Mouse (Mus musculus) gastrocnemius, postnatal 4 days (tissue): ENCODE measurements around the gene Kcnh5. TPM values are rescaled to one million over a fixed set of nuclear protein-coding genes. Genes with fewer than 3 reads are reported as not detected.
A peak's percentile ranks its signal among the peaks of the same experiment; 100 is the strongest.

Source experiments
- DNase-seq, 2 experiments: peaks; one replicate each; pipeline ENCODE4 v3.0.0; 2021 to 2022; ENCODE audit warnings: low spot score in 2 of 2, mixed read lengths in 2 of 2
- long read RNA-seq, 2 experiments: library from polyadenylated mRNA; stranded (forward); transcript quantifications; one replicate each; pipeline ENCODE4 v2.0.0; 2021
- total RNA-seq, 2 experiments: library from RNA; stranded (reverse); gene quantifications; 2 replicates each; pipeline ENCODE4 v1.2.3; 2021

Kcnh5 gene
- total RNA-seq = under 1 TPM; 0.17 to 0.29 TPM
- long read RNA-seq, experiment 1 = 0 reads
- long read RNA-seq, experiment 2 = 0 reads

GRCm38 (mm10) chr12:75176691-75177645, at the start of gene Kcnh5:
Gene Kcnh5, minus strand, starts transcription at chr12:75177332.
- peak; percentile 41 for DNase-seq

DNA sequence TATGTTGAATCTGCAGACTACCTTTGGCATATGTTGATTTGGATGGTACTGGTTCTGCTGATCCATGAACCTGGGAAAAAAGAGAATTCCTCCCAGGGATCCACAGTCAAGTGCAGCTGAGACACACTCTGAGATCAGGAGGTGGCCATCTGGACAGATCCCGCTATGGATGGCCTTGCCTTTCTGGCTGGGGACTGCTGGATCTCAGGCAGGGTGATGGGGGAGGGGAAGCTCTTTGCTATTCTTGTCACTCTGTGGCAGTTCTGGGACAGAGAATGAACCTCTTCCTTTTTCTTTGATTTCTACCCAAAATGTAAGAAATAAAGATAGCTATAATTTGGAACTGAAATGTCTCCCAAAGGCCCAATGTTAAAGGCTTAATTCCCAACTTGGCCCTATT, 46.8 kb upstream of the Kcnh5 start:
- no peak for DNase-seq

- DNase-seq = no peak
These were observed 12.3 kb upstream of the Kcnh5 start for GRCm38 (mm10) chr12:75189413-75189812.

DNA sequence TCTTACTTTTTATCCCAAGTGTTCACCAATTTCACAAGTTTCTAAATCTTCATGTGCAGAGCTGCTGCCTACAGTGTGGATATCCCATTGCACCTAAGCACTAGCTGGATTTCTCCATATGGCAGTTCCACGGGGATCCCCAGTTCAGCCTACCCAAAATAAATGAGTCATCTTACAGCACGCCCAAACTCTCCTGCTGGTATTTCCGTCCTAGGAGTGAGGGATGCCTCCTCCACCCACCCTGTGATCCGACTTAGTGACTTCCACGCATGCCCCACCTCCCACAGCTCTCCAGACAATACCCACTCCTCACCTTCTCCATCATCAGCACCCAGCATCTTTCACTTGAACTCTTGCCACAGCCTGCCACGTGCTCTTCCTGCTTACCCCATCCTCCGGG, 5.5 kb upstream of the Kcnh5 start:
- no peak for DNase-seq

DNA sequence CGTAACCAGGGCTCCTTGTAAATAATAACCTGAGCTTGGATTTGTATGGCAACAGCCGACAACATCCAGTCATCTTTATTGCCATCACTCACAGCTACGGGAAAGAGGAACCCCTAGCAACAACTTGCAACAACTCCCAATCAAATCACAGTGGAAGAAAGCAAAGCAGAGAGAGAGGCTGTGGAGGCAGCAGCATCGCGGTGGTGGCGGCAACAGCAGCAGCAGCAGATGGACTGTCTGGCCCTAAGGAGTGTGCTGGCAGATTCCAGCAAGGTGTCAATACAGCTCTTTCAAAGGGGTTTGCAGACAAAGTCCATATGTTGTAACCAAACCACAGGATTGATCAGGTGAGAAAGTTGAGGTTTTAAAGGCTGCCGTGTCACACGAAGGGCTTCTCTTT, 2.4 kb upstream of the Kcnh5 start:
- no peak for DNase-seq

GRCm38 (mm10) chr12:75177646-75178030, 506 bp upstream of the Kcnh5 start:
- no peak for DNase-seq

DNA sequence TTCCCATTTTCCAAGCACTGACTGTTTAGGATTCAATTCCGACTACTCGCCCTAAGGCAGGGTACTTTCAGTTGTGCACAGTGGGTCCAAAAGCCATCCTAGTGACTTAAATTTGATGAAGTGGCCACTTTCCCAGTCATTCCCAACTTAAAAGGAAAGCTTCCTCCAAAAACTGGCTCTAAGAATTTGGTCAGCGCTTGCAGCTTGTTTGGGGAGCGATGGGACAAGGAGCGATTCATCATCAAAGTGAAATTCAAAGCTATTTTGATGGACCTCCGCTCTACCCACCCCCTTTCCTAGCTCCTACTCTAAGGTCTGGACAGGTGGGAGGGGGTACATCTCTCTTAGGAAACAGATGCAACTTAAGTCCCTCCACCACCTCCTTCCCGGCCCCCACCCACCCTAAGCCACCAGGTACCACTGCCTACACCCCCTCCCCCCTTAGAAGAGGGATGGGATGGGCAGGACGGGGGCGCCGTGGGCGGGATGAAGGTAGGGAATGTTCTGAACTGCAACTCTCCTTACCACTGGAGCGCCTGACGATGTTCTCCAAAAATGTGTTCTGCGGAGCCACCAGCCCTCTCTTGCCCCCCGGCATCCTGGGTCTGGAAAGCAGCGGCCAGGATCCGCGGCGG, 1.1 kb downstream of the Kcnh5 start:
- no peak for DNase-seq

DNA sequence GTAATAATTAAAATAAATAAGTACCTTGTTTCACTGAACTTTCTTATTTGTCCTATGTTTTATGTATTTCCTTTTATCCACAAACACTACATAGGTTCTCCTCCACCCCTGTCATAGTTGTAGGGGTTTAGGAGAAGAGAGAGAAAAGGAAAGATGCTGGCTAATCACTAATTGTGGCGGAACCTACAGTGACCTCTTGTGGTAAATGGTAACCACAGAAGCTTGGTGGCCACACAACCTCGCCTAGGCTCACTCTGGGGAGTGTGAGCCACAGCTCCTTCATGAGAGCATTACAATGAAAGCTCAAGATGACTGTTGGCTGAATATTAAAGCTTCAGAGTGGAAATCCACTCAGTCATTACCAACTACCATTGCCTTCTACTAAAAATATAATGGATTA, 6.2 kb downstream of the Kcnh5 start:
- DNase-seq = no peak

DNA sequence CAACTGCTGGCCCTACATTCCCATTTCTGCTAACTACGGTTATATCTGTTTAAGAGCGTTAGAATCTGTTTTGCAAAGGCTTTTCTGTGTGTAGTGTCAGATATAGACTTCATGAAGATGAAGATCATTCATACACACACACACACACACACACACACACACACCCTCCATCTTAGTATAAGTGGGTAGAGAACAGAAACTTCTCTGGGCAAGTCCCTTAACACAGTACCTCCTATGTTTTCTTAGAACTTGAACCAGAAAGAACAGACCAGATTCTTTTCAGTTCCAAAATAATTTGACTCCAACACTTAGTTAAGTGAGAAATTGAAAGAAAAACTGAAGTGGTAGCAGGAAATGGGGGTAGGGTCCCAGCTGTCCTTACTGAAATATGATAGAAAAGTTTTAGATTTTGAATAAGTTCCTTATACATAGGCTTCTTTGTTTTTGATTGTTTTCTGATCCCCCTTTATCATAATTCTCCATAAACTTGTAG, 24.0 kb downstream of the Kcnh5 start:
- no peak for DNase-seq

DNA sequence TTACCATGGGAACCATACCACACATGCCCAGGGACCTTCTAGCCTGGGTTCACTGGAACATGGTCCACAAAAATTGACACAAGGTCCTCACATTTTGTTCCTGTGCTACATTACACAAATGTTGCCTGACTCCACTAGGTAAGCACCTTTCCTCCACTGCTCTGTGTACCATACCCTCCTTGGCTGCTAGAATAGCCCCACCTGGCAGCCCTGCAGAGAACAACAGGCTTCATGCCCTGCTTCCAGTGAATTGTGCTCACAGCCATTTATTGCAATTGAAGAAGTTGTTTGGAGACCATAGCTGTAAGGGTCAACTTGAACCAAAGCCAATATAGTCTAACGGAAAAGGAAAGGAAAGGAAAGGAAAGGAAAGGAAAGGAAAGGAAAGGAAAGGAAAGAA, 37.3 kb downstream of the Kcnh5 start:
- no peak for DNase-seq

DNA sequence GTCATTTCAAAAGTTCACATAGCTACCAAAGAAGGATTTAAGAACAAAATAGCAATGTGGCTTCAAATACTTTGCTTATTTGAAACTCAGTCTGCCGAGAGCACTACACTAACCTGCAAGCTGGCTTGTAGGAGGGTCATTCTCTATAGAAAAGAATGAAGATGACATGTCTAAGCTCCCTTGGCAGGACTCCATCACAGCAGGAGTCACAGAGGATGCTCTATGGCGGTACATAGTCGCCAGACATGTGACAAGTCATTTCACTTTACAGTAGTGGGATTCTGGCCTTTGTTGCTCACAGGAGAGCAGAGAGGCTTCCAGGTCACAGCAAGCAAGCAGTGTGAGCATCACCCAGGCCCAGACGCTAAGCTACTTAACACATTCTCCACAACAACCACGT, 85.2 kb downstream of the Kcnh5 start:
- DNase-seq = no peak

DNA sequence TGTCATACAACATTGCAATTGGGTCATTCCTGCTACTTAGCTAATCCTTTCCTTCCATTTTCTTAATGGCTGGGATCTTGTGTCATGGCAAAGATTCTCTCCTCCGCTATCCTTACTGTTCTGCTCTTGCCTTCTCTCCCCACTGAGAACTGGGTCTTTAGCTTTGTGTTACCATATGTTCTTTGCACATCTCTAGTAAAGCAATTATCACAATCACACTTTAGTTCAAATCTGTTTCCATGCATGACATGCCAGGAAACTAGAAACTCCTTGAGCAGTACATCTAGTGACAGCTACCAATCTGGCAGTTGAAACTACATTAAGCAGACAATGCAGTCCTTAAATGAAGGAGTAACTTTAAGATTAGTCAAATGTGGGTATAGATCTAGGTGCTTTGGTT, 86.2 kb downstream of the Kcnh5 start:
- no peak for DNase-seq

- no peak for DNase-seq
These were observed 100.0 kb downstream of the Kcnh5 start for GRCm38 (mm10) chr12:75077175-75077574.

- no peak for DNase-seq
These were observed 106.1 kb downstream of the Kcnh5 start for GRCm38 (mm10) chr12:75071043-75071442.

GRCm38 (mm10) chr12:75062571-75062970, 114.6 kb downstream of the Kcnh5 start:
- DNase-seq = no peak

DNA sequence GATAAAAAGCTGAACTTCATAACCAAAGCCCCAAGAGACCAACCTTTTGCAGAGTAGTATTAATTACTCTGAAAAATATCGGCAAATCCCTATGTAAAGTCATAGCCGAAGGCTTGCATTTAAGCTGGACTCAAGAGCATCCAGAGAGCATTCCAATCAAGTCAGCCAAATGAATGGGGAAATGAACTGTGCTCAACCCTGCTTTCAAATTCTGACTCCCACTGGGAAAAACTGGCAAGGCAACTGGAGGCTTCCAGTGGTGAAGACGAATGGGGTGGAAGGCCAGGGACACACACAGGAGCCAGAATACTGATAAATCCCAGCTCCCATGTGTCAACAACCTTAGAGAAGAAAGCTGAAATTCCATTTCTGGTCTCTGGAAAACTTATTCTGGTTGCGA, 115.4 kb downstream of the Kcnh5 start:
- DNase-seq = no peak

DNA sequence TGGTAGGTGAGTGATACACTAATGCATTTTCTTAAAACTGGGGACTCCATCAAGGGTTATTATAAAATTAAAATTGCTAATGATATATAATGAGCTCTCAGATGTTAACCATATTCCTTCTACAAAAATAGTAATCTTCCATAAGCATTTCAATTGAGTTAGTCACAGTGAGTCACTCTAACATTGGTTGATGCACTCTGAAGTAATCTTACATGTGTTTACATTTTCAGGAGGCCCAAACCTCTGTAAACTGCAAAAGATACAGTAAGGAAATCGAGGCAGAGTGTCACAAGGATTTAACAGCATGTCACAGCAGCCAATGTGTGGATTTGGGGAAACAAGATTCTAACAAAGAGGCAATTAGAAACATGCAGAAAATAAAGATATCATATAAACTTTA, 123.4 kb downstream of the Kcnh5 start:
- no peak for DNase-seq

- DNase-seq = no peak
These were observed 140.4 kb downstream of the Kcnh5 start for GRCm38 (mm10) chr12:75036694-75037093.

DNA sequence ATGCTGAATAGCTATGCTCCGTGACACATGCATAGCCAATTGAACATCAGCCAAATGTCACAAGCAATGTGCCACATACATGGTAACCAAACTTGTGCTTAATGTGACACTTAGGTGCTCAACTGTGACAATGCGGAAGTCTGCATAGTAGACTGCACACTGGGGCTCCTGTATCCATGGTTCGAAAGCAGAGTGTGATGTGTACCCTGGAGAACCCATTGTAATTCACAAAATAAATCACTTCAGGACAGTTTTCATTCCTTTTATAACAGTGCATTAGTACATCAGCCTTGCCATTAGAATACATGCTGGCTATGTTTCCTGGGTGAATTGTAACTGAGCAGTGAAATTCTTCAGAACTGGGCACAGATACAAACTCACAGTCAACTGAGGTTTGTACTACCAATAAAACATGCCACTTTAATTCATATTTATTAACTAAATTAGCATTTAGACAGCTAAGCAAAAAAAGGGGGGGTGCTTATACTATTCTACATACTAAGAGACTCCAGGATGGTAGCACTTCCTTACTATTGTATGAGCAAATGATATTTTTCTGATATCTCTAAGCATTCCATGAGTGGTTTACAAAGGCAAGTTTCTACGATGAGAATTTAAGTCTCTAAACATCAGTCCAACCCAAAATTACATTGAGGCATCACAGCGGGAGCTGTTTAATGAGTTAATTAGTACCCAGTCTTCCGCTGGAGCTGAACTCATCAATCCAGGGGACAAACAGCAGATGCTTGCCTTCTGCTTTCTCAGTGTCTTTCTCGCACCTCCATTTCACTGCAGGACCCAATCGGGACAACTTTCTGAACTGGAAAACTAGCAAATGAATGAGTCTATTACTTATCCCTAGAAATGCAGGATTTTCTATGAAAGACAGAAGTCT, 144.9 kb downstream of the Kcnh5 start:
- no peak for DNase-seq

GRCm38 (mm10) chr12:74971187-74971586, 205.9 kb downstream of the Kcnh5 start:
- DNase-seq = no peak

GRCm38 (mm10) chr12:74969420-74969819, 207.7 kb downstream of the Kcnh5 start:
- DNase-seq = no peak
